Mouse (Mus musculus): ENCODE measurements at regions not wholly inside any gene's neighbourhood (a gene's known extent, or its start where the extent isn't known, plus 50 kb on each side); places are given as distances from the start of the nearest gene placed in this dataset.
A peak's percentile ranks its signal among the peaks of the same experiment; 100 is the strongest.
"Not testable (repeated sequence)": the region's sequence is repeated elsewhere in the genome, so short reads cannot be mapped to it uniquely, and the experiment has no call there.

DNA sequence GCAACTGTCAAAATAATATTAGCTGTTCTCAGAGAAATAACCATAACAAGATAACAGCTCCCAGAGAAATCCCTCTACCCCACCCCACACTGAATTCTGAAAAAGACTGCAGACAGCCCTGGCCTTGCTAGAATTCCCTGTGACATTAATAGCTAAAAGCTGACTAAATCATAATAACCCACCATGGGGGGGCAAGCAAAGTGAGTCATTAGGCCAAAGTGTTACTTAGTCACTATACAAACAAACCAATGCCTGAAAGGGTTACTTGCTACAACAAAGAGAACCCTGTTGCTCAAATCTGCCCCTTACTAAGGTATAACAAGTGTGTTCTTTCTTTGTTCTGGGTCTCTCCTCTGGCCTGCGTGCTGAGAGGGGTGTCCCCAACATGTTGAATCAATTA lies 609.1 kb upstream of the Ppp6c start:
- Histone ChIP-seq H3K9me3 (replicated peaks) (no peaks in the 10 kb centered on the region), H3K4me3 (no peak overlapping the region), H3K27me3 (ENCODE audit: low read depth, poor library complexity, severe bottlenecking) (no peaks in the 10 kb centered on the region), H3K36me3 (no peaks in the 10 kb centered on the region), H3K27ac (replicated peaks) (no peak overlapping the region), H3K4me1 (no peaks in the 10 kb centered on the region)
- DNase-seq (ENCODE audit: low spot score), result no peak
- 59% methylated on average over 1 of the region's 1 CpGs for WGBS

DNA sequence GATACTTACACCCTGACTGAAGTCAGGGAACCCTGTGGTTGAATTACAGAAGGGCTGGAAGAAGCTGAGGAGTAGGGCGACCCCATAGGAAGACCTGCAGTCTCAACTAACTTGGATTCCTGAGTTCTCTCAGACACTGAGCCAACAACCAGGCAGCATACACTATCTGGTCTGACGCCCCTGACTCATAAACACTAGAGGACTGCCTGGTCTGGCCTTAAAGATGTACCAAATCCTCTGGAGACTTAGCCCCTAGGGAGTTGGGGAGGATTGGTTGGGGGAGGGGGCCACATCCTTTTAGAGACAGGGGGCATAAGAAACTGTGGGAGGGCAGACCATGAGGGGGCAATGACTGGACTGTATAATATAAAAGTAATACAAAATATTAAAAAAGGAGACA lies 597.6 kb upstream of the Ppp6c start:
- Histone ChIP-seq H3K36me3 (no peaks in the 10 kb centered on the region), H3K9me3 (replicated peaks) (no peaks in the 10 kb centered on the region), H3K4me1 (no peaks in the 10 kb centered on the region), H3K4me3 (no peak overlapping the region), H3K27me3 (ENCODE audit: low read depth, poor library complexity, severe bottlenecking) (no peaks in the 10 kb centered on the region), H3K27ac (replicated peaks) (no peak overlapping the region)
- WGBS, result 74% methylated on average over 2 of the region's 2 CpGs
- DNase-seq (ENCODE audit: low spot score), result no peak

GRCm38 (mm10) chr2:39806681-39807080 lies 580.4 kb upstream of the Ppp6c start:
- H3K27me3 ChIP-seq (ENCODE audit: low read depth, poor library complexity, severe bottlenecking); H3K4me3 ChIP-seq; H3K27ac ChIP-seq (replicated peaks); H3K4me1 ChIP-seq; H3K9me3 ChIP-seq (replicated peaks); H3K36me3 ChIP-seq: not testable (repeated sequence)
- 59% methylated on average over 16 of the region's 16 CpGs for WGBS
- peak; percentile 22 for DNase-seq (ENCODE audit: low spot score)

Data from midbrain, embryonic 10.5 days (tissue).